Mouse (Mus musculus) heart, postnatal 0 days (tissue): ENCODE results near the gene Ctdspl. TPM values are rescaled to one million over a fixed set of nuclear protein-coding genes. Genes with fewer than 3 reads are reported as not detected.

ENCODE experiments used
- ATAC-seq: fragments of 200-750 bp; cut with Nextera tagmentation; 2 replicates; pipeline ENCODE4 v1.8.0; 2017; ENCODE audit warnings: low read depth, moderate number of reproducible peaks, moderate library complexity; ENCODE audit not compliant: insufficient read depth
- DNase-seq: peaks from one replicate; pipeline ENCODE4 v3.0.0-alpha.2; 2016; ENCODE audit warnings: low spot score
- H3K27ac ChIP-seq: fragments of 300-500 bp; sonication (generic); 2 replicates; pipeline ENCODE4 v1.5.1; 2014; ENCODE audit warnings: low read depth, mild to moderate bottlenecking
- H3K27me3 ChIP-seq: fragments of 300-500 bp; sonication (generic); 2 replicates; pipeline ENCODE4 v1.6.1; 2014; ENCODE audit warnings: low read length, mixed read lengths; ENCODE audit not compliant: control insufficient read depth, insufficient read depth
- H3K36me3 ChIP-seq: fragments of 300-500 bp; sonication (generic); replicated peaks from 2 replicates; pipeline ENCODE4 v1.6.1; 2014; ENCODE audit warnings: low read length, mixed read lengths; ENCODE audit not compliant: control insufficient read depth, insufficient read depth
- H3K4me1 ChIP-seq: fragments of 300-500 bp; sonication (generic); 2 replicates; pipeline ENCODE4 v1.6.1; 2014; ENCODE audit warnings: antibody characterized with exemption; ENCODE audit not compliant: control insufficient read depth, insufficient read depth
- H3K4me2 ChIP-seq: fragments of 300-500 bp; sonication (generic); 2 replicates; pipeline ENCODE4 v1.6.1; 2014; ENCODE audit warnings: low read depth, mild to moderate bottlenecking, low read length, moderate library complexity
- H3K4me3 ChIP-seq: fragments of 300-500 bp; sonication (generic); 2 replicates; pipeline ENCODE4 v1.5.1; 2014; ENCODE audit warnings: low read depth, low read length
- H3K9ac ChIP-seq: fragments of 300-500 bp; sonication (generic); replicated peaks from 2 replicates; pipeline ENCODE4 v1.6.1; 2014; ENCODE audit warnings: low read depth, low read length, mixed read lengths
- H3K9me3 ChIP-seq: fragments of 300-500 bp; sonication (generic); replicated peaks from 2 replicates; pipeline ENCODE4 v1.6.1; 2016; ENCODE audit warnings: low read length; ENCODE audit not compliant: control insufficient read depth
- CTCF ChIP-seq: IDR thresholded peaks from 2 replicates; pipeline ENCODE4 v1.5.1; 2016; ENCODE audit warnings: antibody characterized with exemption, control low read depth, low read depth
- EP300 ChIP-seq: IDR thresholded peaks from 2 replicates; pipeline ENCODE4 v1.6.1; 2016; ENCODE audit warnings: antibody characterized with exemption, low read depth
- WGBS: fragments of 180-500 bp; shearing (Covaris S2); extraction: QIAGEN DNeasy Blood & Tissue Kit; methylation state at CpG from one replicate; pipeline ENCODE4 v1.1.7; 2014; 5-methylcytosine and 5-hydroxymethylcytosine counted together
- polyA plus RNA-seq: library from polyadenylated mRNA; unstranded; fragments of >200 nt; fragmentation: Nextera tagmentation; extraction: Ambion mirVana; gene quantifications from 2 replicates; pipeline ENCODE4 v1.2.1, GENCODE M21; 2015
- total RNA-seq: library from RNA; depleted of rRNA; stranded (reverse); fragments of >200 nt; gene quantifications from 2 replicates; pipeline ENCODE4 v1.2.3, GENCODE M21; 2014; ENCODE audit warnings: low replicate concordance; rRNA removed

Gene Ctdspl
- total RNA-seq, result 12.6 and 33.7 TPM in 2 replicates
- polyA plus RNA-seq, result 4.3 TPM in 2 replicates

DNA sequence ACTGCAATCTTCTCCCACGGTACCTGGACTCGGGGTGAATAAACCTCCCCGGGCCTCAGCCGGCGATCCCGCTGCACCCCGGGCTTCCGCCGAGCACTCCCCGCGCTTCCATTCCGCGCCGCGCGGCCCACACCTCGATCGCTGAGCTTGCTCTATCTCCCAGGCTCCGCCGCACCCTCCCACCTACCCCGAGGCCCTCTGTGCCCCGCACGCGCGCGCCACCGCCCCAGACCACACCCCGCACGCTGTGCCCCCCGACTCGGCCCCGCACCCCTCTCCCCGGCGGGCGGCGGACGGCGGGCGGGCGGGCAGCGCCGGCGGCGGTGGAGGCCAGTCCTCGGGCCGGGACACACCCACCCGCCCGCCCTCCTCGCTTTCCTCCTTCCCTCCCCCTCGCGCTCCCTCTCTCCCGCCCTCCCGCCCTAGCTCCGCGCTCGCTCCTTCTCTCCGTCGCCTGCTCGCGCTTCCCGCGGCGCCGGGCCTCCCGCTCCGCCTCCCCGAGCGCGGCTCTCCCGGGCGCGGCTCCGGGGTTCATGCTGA is at the start of gene Ctdspl:
Gene Ctdspl, plus strand, starts transcription at position 343 of the 540 bp plus-strand sequence.
- Histone ChIP-seq H3K27me3 (no peaks in the 10 kb centered on the region), H3K9ac (peak within 1 kb of the TSS; percentile 68), H3K36me3 (no peaks in the 10 kb centered on the region), H3K27ac (peak within 1 kb of the TSS; percentile 68), H3K4me3 (peak within 1 kb of the TSS; percentile 81), H3K4me1 (peaks cover 7% of the 10 kb centered on the region; the same call in 1 of the 2 replicates), H3K9me3 (no peaks in the 10 kb centered on the region), H3K4me2 (peak within 1 kb of the TSS; percentile 93)
- no peak for TF ChIP-seq CTCF
- TF ChIP-seq EP300, result no peak
- ATAC-seq (peak; percentile 25), DNase-seq (peak; percentile 52)
- under 1% methylated on average over 38 of the region's 73 CpGs for WGBS

DNA sequence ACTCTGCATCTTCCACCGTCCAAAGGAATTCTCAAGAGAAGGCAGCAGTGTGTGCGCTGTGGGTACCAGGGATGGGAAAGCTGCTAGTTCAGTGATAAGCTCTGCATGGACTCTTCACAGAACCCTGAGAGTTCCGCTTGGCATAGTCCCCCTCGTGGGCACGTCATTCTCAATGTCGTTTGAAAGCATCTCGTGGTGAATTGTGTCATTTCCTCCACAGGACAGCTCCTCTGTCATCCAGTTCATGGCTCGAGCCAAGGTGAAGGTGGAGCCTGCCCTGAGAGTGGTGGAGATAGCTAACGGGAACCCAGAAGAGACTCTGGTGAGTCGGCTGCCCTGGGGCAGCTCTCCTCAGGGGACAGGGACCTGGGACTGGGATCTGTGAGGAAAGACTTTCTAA is 49.4 kb upstream of the Ctdspl start:
- ATAC-seq, result 0 out of 2 replicates have a peak, but pooled peaks have one; percentile 19
- Histone ChIP-seq H3K27ac (peak overlapping the region; percentile 44), H3K9ac (no peak overlapping the region), H3K9me3 (no peaks in the 10 kb centered on the region), H3K4me3 (no peak overlapping the region), H3K4me1 (peaks cover 19% of the 10 kb centered on the region), H3K36me3 (peaks cover 6% of the 10 kb centered on the region; the same call in 1 of the 2 replicates), H3K4me2 (no peak overlapping the region), H3K27me3 (no peaks in the 10 kb centered on the region)
- 37% methylated on average over 10 of the region's 10 CpGs for WGBS
- no peak for DNase-seq
- TF ChIP-seq CTCF (no peak), EP300 (no peak)

DNA sequence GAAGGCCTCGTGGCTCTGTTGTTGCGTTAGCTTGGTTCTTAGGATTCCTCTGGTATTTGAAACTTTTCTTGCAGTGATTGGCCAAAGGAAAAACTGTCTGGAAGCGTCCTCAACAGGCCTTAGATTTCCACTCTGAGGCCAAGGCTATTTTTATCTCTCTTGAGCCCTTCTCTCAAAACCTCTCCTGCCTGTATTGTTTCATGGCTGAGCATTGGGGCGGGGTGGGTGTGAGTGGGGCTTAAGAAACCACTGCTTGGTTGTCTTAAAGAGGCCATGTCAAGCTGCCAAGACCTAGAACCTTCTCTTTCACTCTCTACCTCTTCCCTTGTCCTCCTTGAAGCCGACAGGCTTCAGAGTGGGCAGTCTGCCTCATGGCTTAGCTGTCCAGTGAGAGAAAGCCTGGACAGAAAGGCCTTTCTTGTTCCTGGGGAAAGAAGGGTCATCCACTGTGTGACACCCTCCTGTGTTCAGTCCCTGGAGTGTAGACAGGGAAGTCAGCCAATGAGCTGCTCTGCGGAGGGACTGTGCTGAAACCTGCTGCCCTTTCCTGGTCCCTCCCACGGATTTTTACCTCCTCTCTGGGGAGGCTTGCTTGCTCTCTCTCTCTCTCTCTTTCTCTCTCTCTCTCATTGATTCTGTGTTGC is 48.8 kb upstream of the Ctdspl start:
- H3K4me1 ChIP-seq, result peaks cover 19% of the 10 kb centered on the region
- H3K4me3 ChIP-seq, result no peak overlapping the region
- peak; percentile 58; the same call in 1 of the 2 replicates for ATAC-seq
- TF ChIP-seq EP300 (no peak), CTCF (no peak)
- peaks cover under 1% of the 10 kb centered on the region; the same call in 1 of the 2 replicates for H3K36me3 ChIP-seq
- H3K27me3 ChIP-seq, result no peaks in the 10 kb centered on the region
- peak; percentile 42 for DNase-seq
- no peak overlapping the region for H3K9ac ChIP-seq
- peak overlapping the region; percentile 44 for H3K27ac ChIP-seq
- no peak overlapping the region for H3K4me2 ChIP-seq
- no peaks in the 10 kb centered on the region for H3K9me3 ChIP-seq
- WGBS, result 38% methylated on average over 7 of the region's 7 CpGs

DNA sequence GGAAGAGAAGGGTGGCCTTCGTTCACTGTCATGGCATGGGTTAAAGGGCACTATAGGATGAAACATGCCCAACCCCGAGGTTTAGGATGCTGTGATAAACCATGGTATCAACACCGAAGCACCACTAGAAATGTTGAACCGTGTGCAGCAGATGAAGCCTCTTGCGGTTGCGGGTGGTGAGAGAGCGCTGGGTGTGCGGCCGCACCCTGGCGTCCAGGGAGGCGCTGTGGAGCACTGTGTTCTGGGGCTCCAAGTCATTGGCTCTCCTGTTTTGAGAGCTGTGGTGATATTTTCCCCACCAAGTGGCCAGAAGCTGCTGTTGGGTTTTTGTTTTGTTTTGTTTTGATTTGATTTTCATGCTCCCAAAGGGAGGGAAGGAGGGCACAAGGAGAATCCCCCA is 47.7 kb upstream of the Ctdspl start:
- ATAC-seq, result no peak

DNA sequence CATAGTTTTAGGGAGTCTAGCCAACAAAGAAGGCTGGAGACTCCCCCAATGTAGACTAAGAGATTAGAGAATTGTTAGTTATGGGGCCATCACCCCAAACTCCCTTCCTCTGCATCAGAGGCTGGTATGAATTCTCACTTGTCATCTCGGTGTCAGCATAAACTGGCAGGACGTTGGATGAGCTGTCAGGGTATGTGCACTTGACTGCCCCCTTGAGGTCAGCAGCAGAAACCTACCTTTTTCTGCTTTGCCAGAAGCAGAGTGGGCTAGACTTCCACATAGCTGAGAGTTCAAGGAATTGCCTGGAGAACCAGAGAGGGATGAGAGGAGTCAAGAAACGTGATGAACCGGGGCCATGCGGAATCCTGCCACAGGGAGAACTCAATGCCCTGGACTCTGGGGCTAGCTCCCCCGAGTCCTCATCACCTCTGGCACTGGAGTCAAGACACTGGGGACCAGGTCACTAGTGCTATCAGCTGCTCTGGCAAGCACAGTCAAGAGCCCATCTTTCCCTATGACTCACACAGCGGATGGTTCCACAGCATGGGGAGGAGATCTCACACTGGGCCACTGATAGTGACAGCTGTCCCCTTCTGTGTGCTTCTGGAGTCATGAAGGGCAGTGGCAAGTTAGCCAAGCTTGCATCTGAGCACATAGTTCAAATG is 44.8 kb upstream of the Ctdspl start:
- Histone ChIP-seq H3K27me3 (no peaks in the 10 kb centered on the region), H3K9me3 (no peaks in the 10 kb centered on the region), H3K4me1 (peaks cover 19% of the 10 kb centered on the region), H3K4me3 (no peak overlapping the region), H3K27ac (no peak overlapping the region), H3K9ac (no peak overlapping the region), H3K36me3 (peaks cover 6% of the 10 kb centered on the region; the same call in 1 of the 2 replicates), H3K4me2 (no peak overlapping the region)
- WGBS, result 68% methylated on average over 7 of the region's 7 CpGs
- peak; percentile 57 for TF ChIP-seq CTCF
- no peak for TF ChIP-seq EP300
- no peak for DNase-seq
- ATAC-seq, result no peak

More for the DNA sequence above, 47.7 kb upstream of the Ctdspl start:
- H3K4me2 ChIP-seq, result no peak overlapping the region
- H3K27me3 ChIP-seq, result no peaks in the 10 kb centered on the region
- peaks cover 2% of the 10 kb centered on the region; the same call in 1 of the 2 replicates for H3K36me3 ChIP-seq
- WGBS, result 92% methylated on average over 11 of the region's 11 CpGs
- peaks cover 19% of the 10 kb centered on the region for H3K4me1 ChIP-seq
- H3K9me3 ChIP-seq, result no peaks in the 10 kb centered on the region
- no peak overlapping the region for H3K4me3 ChIP-seq
- H3K27ac ChIP-seq, result no peak overlapping the region
- no peak overlapping the region for H3K9ac ChIP-seq
- TF ChIP-seq CTCF, result no peak
- no peak for TF ChIP-seq EP300
- DNase-seq, result no peak
